Mouse (Mus musculus) megakaryocyte, embryonic 14.5 days (primary cell): Measurements from ENCODE around the gene Gm17428.

Experiments
- FLI1 ChIP-seq: IDR thresholded peaks from 2 replicates; pipeline ENCODE4 v1.6.1; 2012; ENCODE audit warnings: low read length, inconsistent platforms, mixed read lengths
- GATA1 ChIP-seq: IDR thresholded peaks from 3 replicates; pipeline ENCODE4 v1.6.1; 2012; ENCODE audit warnings: mixed read lengths, low read length, inconsistent platforms, borderline replicate concordance

DNA sequence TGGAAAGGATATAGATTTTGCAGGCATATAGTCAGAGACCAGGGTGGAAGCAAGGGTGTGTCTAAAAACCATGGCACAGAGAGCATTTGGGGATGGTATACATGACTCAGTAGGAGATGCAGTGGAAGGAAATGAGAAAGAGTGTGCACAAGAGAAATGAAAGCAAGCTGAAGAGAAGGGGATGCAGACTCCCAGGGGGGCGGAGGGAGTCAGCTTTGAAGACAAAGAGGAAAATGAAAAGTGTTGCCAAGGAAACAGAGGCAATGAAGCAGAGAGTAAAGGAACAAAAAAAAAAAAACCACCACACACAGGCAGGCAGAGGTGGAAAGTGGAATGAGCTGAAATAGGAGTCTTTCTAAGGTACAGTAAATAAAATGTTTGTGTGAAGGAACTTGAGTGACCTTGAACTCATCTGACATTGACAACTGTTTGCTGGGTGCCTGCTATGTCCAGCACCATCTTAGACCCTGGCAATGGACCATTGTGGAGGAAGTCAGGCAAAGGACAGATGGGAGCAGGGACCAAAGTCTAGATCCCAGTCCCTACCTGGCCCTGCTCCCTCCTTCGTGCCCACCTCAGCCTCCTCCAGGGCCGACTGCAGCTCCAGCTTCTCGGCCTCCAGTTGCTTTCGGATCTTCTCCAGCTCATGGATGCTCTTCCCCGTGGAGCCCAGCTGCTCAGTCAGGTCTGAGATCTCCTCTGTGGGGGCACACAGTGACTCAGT, 2.5 kb upstream of the Gm17428 start:
- TF ChIP-seq GATA1 = no peak
- TF ChIP-seq FLI1 = no peak
